Mouse (Mus musculus): ENCODE measurements around the gene Plcxd2. TPM values are rescaled to one million over a fixed set of nuclear protein-coding genes. Genes with fewer than 3 reads are reported as not detected.

Gene Plcxd2
- polyA plus RNA-seq, 1 experiment from 2014 or later, result 1.2 TPM

GRCm38 (mm10) chr16:45922546-45923229 is 87.3 kb downstream of the Plcxd2 start:
- no peak for ATAC-seq (ENCODE audit: low FRiP score, low TSS enrichment)
- Histone ChIP-seq H3K36me3 (ENCODE audit: control insufficient read depth, insufficient read depth, low read length) (no peaks in the 10 kb centered on the region), H3K4me2 (replicated peaks; ENCODE audit: low read depth, low read length) (no peak overlapping the region), H3K27ac (ENCODE audit: low read depth, low read length) (no peak overlapping the region; the same call in 1 of the 2 replicates), H3K27me3 (ENCODE audit: control insufficient read depth, insufficient read depth, low read length) (no peaks in the 10 kb centered on the region), H3K4me3 (ENCODE audit: low read length) (no peak overlapping the region), H3K4me1 (ENCODE audit: control insufficient read depth, insufficient read depth, low read length) (peaks cover 33% of the 10 kb centered on the region), H3K9me3 (ENCODE audit: control insufficient read depth, low read length) (no peaks in the 10 kb centered on the region), H3K9ac (ENCODE audit: low read depth, low read length) (no peak overlapping the region)
- WGBS, result 52% methylated on average over 8 of the region's 8 CpGs

- ATAC-seq (ENCODE audit: low FRiP score, low TSS enrichment), result no peak
- H3K36me3 ChIP-seq (ENCODE audit: control insufficient read depth, insufficient read depth, low read length), result no peaks in the 10 kb centered on the region
- peaks cover 18% of the 10 kb centered on the region for H3K4me1 ChIP-seq (ENCODE audit: control insufficient read depth, insufficient read depth, low read length)
- H3K4me3 ChIP-seq (ENCODE audit: low read length), result no peak overlapping the region
- no peak overlapping the region for H3K27ac ChIP-seq (ENCODE audit: low read depth, low read length)
- no peaks in the 10 kb centered on the region for H3K9me3 ChIP-seq (ENCODE audit: control insufficient read depth, low read length)
- 64% methylated on average over 8 of the region's 8 CpGs for WGBS
- H3K27me3 ChIP-seq (ENCODE audit: control insufficient read depth, insufficient read depth, low read length), result no peaks in the 10 kb centered on the region
- H3K4me2 ChIP-seq (replicated peaks; ENCODE audit: low read depth, low read length), result no peak overlapping the region
- H3K9ac ChIP-seq (ENCODE audit: low read depth, low read length), result no peak overlapping the region
These were observed 90.4 kb downstream of the Plcxd2 start for GRCm38 (mm10) chr16:45919572-45919971.

Other genes starting within 250 kb of the Plcxd2 start
- gene Phldb2, start 56.6 kb downstream of the Plcxd2 start, polyA plus RNA-seq (2014; fragmentation: Nextera tagmentation; extraction: Ambion mirVana), result 48.1 and 79.3 TPM in 2 replicates
- 0.09 TPM in 1 of 2 replicates, not detected in the other for gene Cd96, start 110.0 kb upstream of the Plcxd2 start, polyA plus RNA-seq (2014; fragmentation: Nextera tagmentation; extraction: Ambion mirVana)
- gene Gm4737, start 144.9 kb upstream of the Plcxd2 start, polyA plus RNA-seq (2014; fragmentation: Nextera tagmentation; extraction: Ambion mirVana), result 3.0 and 3.3 TPM in 2 replicates